Mouse (Mus musculus): Measurements from ENCODE around the gene Slco2b1. TPM values are rescaled to one million over a fixed set of nuclear protein-coding genes. Genes with fewer than 3 reads are reported as not detected.

Slco2b1 gene
- polyA plus RNA-seq, 1 experiment from 2014 or later: 1.2 TPM

DNA sequence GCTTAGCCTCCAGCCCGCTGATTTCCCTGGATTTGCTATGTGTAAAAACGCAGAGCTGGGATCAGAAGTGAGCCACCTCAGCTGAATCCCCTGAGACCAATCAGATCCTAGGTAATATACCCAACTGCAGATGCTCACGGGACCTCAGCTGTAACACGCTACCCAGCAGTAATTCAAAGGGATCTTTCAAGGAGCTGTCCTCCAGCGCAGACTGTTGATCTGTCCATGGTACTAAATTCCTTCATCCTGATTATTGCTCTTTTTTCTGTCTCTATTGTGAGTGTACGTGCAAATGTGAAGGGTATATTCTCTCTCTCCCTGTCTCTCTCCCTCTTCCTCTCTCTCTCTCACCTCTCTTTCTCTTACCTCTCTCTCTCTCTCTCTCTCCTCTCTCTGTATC lies 78.9 kb downstream of the Slco2b1 start:
- Histone ChIP-seq H3K36me3 (replicated peaks) (no peaks in the 10 kb centered on the region), H3K27ac (replicated peaks) (no peak overlapping the region), H3K27me3 (replicated peaks; ENCODE audit: low read depth, poor library complexity, severe bottlenecking) (peaks cover 71% of the 10 kb centered on the region), H3K4me3 (no peak overlapping the region), H3K4me1 (peaks cover 5% of the 10 kb centered on the region), H3K9me3 (no peaks in the 10 kb centered on the region)
- 13% methylated on average over 6 of the region's 6 CpGs for WGBS
- DNase-seq (ENCODE audit: low spot score): no peak

DNA sequence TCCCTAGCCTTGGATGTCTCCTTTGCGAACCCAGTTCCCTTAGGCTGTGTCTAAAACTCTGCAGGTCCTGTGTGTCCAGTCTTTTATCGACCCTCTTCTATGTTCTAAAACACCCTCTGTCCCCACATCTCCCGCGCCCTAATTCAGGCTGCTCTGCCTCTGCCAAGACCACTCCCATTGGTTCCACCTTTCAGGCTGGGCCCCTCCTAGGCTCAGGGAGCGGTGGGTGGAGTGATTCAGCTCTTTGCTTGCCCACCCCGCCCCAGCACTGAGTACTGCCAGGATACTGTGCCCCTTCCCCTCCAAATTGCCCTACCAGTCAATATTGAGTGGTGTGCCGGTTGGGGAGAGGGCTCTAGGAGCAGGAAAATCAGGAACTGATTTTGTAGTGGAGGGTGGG lies 83.8 kb downstream of the Slco2b1 start:
- peaks cover 95% of the 10 kb centered on the region for H3K27me3 ChIP-seq (replicated peaks; ENCODE audit: low read depth, poor library complexity, severe bottlenecking)

GRCm38 (mm10) chr7:99626376-99627270 lies 84.5 kb downstream of the Slco2b1 start, which contains the start of gene Tpbgl:
Gene Tpbgl, minus strand, starts transcription at chr7:99627103.
- H3K9me3 ChIP-seq: no peaks in the 10 kb centered on the region
- WGBS: under 1% methylated on average over 83 of the region's 83 CpGs
- peak; percentile 61 for DNase-seq (ENCODE audit: low spot score)
- no peak within 1 kb of the TSS; the same call in 1 of the 2 replicates for H3K27ac ChIP-seq (replicated peaks)
- peaks cover 100% of the 10 kb centered on the region for H3K27me3 ChIP-seq (replicated peaks; ENCODE audit: low read depth, poor library complexity, severe bottlenecking)
- peaks cover 27% of the 10 kb centered on the region for H3K4me1 ChIP-seq
- H3K36me3 ChIP-seq (replicated peaks): no peaks in the 10 kb centered on the region
- H3K4me3 ChIP-seq: peak within 1 kb of the TSS; percentile 63

More for the DNA sequence above, 83.8 kb downstream of the Slco2b1 start:
- Histone ChIP-seq H3K36me3 (replicated peaks) (no peaks in the 10 kb centered on the region), H3K9me3 (no peaks in the 10 kb centered on the region), H3K27ac (replicated peaks) (no peak overlapping the region), H3K4me3 (peak overlapping the region; percentile 63), H3K4me1 (peaks cover 24% of the 10 kb centered on the region)
- WGBS: 5% methylated on average over 7 of the region's 7 CpGs
- DNase-seq (ENCODE audit: low spot score): no peak

DNA sequence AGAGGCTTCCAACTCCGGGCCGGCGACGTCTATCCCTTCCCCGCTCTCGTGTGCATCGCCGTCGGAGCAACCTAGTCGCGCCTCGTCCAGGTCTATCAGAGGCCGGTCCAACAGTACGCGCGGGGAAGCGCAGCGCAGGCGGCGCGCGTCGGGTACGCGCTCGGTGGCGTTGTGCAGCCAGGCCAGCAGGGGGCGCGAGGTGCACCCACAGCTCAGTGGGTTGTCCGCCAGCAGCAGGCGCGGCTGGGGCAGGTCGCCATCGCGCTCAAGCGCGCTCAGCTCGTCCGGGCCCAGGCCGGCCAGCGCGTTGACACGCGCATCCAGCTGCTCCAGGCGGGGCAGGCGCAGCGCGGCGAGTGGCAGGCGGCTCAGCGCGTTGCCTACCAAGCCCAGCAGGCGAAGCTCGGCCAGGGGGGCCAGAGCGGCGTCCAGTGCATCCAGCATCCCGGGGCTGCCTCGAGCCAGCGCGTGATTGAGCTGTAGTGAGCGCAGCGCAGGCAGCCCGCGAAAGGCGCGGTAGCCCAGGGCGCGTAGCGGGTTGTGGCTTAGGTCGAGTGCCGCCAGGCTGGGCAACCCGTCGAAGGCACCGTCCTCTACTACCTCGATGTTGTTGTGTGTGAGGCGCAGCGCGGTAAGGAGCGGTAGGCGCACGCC lies 85.3 kb downstream of the Slco2b1 start:
- Histone ChIP-seq H3K9me3 (no peaks in the 10 kb centered on the region), H3K27me3 (replicated peaks; ENCODE audit: low read depth, poor library complexity, severe bottlenecking) (peaks cover 100% of the 10 kb centered on the region), H3K27ac (replicated peaks) (no peak overlapping the region; the same call in 1 of the 2 replicates), H3K4me1 (peaks cover 32% of the 10 kb centered on the region), H3K4me3 (peak overlapping the region; percentile 63), H3K36me3 (replicated peaks) (no peaks in the 10 kb centered on the region)
- under 1% methylated on average over 81 of the region's 81 CpGs for WGBS
- DNase-seq (ENCODE audit: low spot score): peak; percentile 92

- DNase-seq (ENCODE audit: low spot score): no peak
- 12% methylated on average over 3 of the region's 3 CpGs for WGBS
- no peaks in the 10 kb centered on the region for H3K9me3 ChIP-seq
- no peak overlapping the region for H3K4me3 ChIP-seq
- H3K36me3 ChIP-seq (replicated peaks): no peaks in the 10 kb centered on the region
- H3K27ac ChIP-seq (replicated peaks): no peak overlapping the region
- peaks cover 9% of the 10 kb centered on the region for H3K4me1 ChIP-seq
- peaks cover 44% of the 10 kb centered on the region for H3K27me3 ChIP-seq (replicated peaks; ENCODE audit: low read depth, poor library complexity, severe bottlenecking)
Observed at GRCm38 (mm10) chr7:99618860-99619259, 92.3 kb downstream of the Slco2b1 start.

DNA sequence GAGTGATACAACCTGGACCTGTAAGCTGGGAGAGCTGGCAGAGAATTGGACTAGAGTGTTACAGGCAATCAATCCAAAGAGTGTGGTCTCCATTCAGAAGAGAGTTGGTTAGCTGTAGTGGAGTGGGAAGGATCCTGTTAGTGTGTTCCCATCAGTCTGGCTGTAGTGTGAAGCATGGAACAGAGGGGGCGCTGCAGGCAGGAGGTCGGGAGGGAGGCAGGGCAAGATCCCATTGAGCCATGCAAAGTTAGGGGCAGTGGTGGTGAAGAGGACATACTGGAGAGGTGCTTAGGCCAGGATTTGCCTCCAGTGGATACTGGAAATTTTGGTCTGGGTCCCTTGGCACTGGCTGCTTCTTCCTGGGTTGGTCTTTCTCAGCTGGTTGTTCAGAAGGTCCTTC lies 92.9 kb downstream of the Slco2b1 start:
- Histone ChIP-seq H3K4me1 (peaks cover 9% of the 10 kb centered on the region), H3K27me3 (replicated peaks; ENCODE audit: low read depth, poor library complexity, severe bottlenecking) (peaks cover 38% of the 10 kb centered on the region), H3K4me3 (no peak overlapping the region), H3K36me3 (replicated peaks) (no peaks in the 10 kb centered on the region), H3K9me3 (no peaks in the 10 kb centered on the region), H3K27ac (replicated peaks) (no peak overlapping the region)
- WGBS: 75% methylated on average over 2 of the region's 2 CpGs
- no peak for DNase-seq (ENCODE audit: low spot score)

Other genes starting within 250 kb of the Slco2b1 start
- 1.4 and 2.3 TPM in 2 replicates for gene Klhl35, start 245.3 kb downstream of the Slco2b1 start, polyA plus RNA-seq (2016; fragmentation: Nextera tagmentation; extraction: Ambion mirVana)
- 769 and 805 TPM in 2 replicates for gene Rps3, start 227.6 kb downstream of the Slco2b1 start, polyA plus RNA-seq (2016; fragmentation: Nextera tagmentation; extraction: Ambion mirVana)
- gene Arrb1, start 175.9 kb downstream of the Slco2b1 start, polyA plus RNA-seq (2016; fragmentation: Nextera tagmentation; extraction: Ambion mirVana): 12.6 and 13.7 TPM in 2 replicates
- gene Tpbgl, start 84.2 kb downstream of the Slco2b1 start, polyA plus RNA-seq (2016; fragmentation: Nextera tagmentation; extraction: Ambion mirVana): 0.55 and 0.60 TPM in 2 replicates
- gene Olfr520, start 18.9 kb upstream of the Slco2b1 start, polyA plus RNA-seq (2016; fragmentation: Nextera tagmentation; extraction: Ambion mirVana): not detected in 2 replicates
- gene Olfr521, start 52.2 kb upstream of the Slco2b1 start, polyA plus RNA-seq (2016; fragmentation: Nextera tagmentation; extraction: Ambion mirVana): not detected in 2 replicates
- gene Neu3, start 117.1 kb upstream of the Slco2b1 start, polyA plus RNA-seq (2016; fragmentation: Nextera tagmentation; extraction: Ambion mirVana): 2.2 and 2.3 TPM in 2 replicates
- 0.46 and 0.85 TPM in 2 replicates for gene Xrra1, start 147.8 kb upstream of the Slco2b1 start, polyA plus RNA-seq (2016; fragmentation: Nextera tagmentation; extraction: Ambion mirVana)
- 357 and 358 TPM in 2 replicates for gene Spcs2, start 152.1 kb upstream of the Slco2b1 start, polyA plus RNA-seq (2016; fragmentation: Nextera tagmentation; extraction: Ambion mirVana)

Data from embryonic facial prominence, embryonic 10.5 days (tissue).